Mouse (Mus musculus) midbrain, embryonic 14.5 days (tissue): ENCODE measurements around the gene Pepd. TPM values are rescaled to one million over a fixed set of nuclear protein-coding genes. Genes with fewer than 3 reads are reported as not detected.

Source experiments
- ATAC-seq: fragments of 200-750 bp; cut with Nextera tagmentation; 2 replicates; pipeline ENCODE4 v1.8.0; 2017; ENCODE audit warnings: moderate number of reproducible peaks, moderate library complexity; ENCODE audit not compliant: low FRiP score, low TSS enrichment
- DNase-seq: peaks from one replicate; pipeline ENCODE4 v3.0.0-alpha.2; 2015
- H3K27ac ChIP-seq: fragments of 300-500 bp; sonication (generic); replicated peaks from 2 replicates; pipeline ENCODE4 v1.5.1; 2014; ENCODE audit warnings: mild to moderate bottlenecking, low read depth, low read length, moderate library complexity
- H3K27me3 ChIP-seq: fragments of 300-500 bp; sonication (generic); 2 replicates; pipeline ENCODE4 v1.6.1; 2014; ENCODE audit warnings: low read length, control low read depth, mixed read lengths; ENCODE audit not compliant: control insufficient read depth, insufficient read depth
- H3K36me3 ChIP-seq: fragments of 300-500 bp; sonication (generic); 2 replicates; pipeline ENCODE4 v1.6.1; 2014; ENCODE audit warnings: low read length, control low read depth; ENCODE audit not compliant: control insufficient read depth, insufficient read depth
- H3K4me1 ChIP-seq: fragments of 300-500 bp; sonication (generic); 2 replicates; pipeline ENCODE4 v1.6.1; 2014; ENCODE audit warnings: mild to moderate bottlenecking, antibody characterized with exemption, low read length, control low read depth; ENCODE audit not compliant: control insufficient read depth, insufficient read depth
- H3K4me2 ChIP-seq: fragments of 300-500 bp; sonication (generic); 2 replicates; pipeline ENCODE4 v1.6.1; 2014; ENCODE audit warnings: mild to moderate bottlenecking, low read length, moderate library complexity
- H3K4me3 ChIP-seq: fragments of 300-500 bp; sonication (generic); replicated peaks from 2 replicates; pipeline ENCODE4 v1.5.1; 2014; ENCODE audit warnings: low read depth, low read length
- H3K9ac ChIP-seq: fragments of 300-500 bp; sonication (generic); replicated peaks from 2 replicates; pipeline ENCODE4 v1.6.1; 2014; ENCODE audit warnings: mild to moderate bottlenecking, low read length, moderate library complexity
- H3K9me3 ChIP-seq: fragments of 300-500 bp; sonication (generic); 2 replicates; pipeline ENCODE4 v1.6.1; 2016; ENCODE audit warnings: low read length, control low read depth, mixed read lengths; ENCODE audit not compliant: control insufficient read depth
- WGBS: fragments of 180-500 bp; shearing (Covaris S2); extraction: QIAGEN DNeasy Blood & Tissue Kit; methylation state at CpG from one replicate; pipeline ENCODE4 v1.1.7; 2014; 5-methylcytosine and 5-hydroxymethylcytosine counted together
- polyA plus RNA-seq: library from polyadenylated mRNA; unstranded; fragments of >200 nt; fragmentation: Nextera tagmentation; extraction: Ambion mirVana; gene quantifications from 2 replicates; pipeline ENCODE4 v1.2.1, GENCODE M21; 2014

Gene Pepd
- polyA plus RNA-seq, 1 experiment from 2014 or later, result 62.4 TPM

DNA sequence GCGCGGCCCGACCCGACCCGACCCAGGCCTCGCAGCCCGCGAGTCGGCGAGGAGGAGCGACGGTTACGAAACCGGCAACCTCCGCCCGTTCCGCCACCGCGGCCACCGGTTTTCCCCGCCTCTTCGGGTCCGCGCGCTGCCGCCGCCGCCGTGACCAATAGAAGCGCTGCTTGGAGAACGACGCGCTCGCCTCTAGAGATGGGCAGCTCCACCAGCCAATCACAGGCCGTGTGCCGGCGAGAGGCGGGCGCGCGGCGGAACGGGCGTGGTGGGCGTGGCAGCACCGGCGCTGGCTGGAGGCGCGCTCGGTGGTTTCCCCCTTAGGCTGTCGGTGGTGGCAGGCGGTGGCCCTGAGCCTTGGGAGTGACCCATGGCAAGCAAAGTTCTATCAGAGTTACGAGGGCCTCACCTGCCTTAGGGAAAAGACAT, 144.3 kb downstream of the Pepd start, which contains the start of gene Cebpg:
Cebpg (minus strand) TSS at position 138 of the 429 bp plus-strand sequence.
- H3K4me3 ChIP-seq, result peak within 1 kb of the TSS; percentile 93
- DNase-seq (peak; percentile 96), ATAC-seq (peak; percentile 99)
- H3K4me1 ChIP-seq, result peaks cover 11% of the 10 kb centered on the region
- H3K4me2 ChIP-seq, result peak within 1 kb of the TSS; percentile 58
- H3K27ac ChIP-seq, result peak within 1 kb of the TSS; percentile 89
- WGBS, result under 1% methylated on average over 51 of the region's 53 CpGs
- H3K9ac ChIP-seq, result peak within 1 kb of the TSS; percentile 95
- H3K27me3 ChIP-seq, result no peaks in the 10 kb centered on the region
- H3K36me3 ChIP-seq, result no peaks in the 10 kb centered on the region
- no peaks in the 10 kb centered on the region for H3K9me3 ChIP-seq

DNA sequence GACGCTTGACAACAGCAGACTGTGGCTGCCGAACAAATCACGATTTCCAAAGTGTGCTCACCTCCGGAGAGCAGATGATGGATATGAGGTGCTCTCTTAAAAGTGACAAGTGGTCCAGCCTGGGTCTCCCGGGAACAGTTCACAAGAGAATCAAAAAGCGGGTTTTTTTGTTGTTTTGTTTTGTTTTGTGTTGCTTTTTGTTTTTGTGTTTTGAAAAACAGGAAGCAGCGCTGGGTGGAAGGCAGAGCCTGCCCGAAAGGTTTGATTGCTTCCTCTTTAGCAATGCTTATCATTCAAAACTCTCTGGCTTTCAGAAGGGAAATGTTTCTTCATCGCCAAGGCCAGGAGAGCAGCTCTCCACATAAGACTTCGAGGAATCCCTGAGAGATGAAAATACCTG, 144.8 kb downstream of the Pepd start:
- peak overlapping the region; percentile 58 for H3K4me2 ChIP-seq
- no peaks in the 10 kb centered on the region for H3K27me3 ChIP-seq
- H3K4me3 ChIP-seq, result peak overlapping the region; percentile 93
- no peak for DNase-seq
- peak overlapping the region; percentile 14; the same call in 1 of the 2 replicates for H3K27ac ChIP-seq
- H3K9ac ChIP-seq, result no peak overlapping the region; the same call in 1 of the 2 replicates
- no peaks in the 10 kb centered on the region for H3K36me3 ChIP-seq
- H3K9me3 ChIP-seq, result no peaks in the 10 kb centered on the region
- H3K4me1 ChIP-seq, result peaks cover 11% of the 10 kb centered on the region
- ATAC-seq, result no peak; the same call in 1 of the 2 replicates
- WGBS, result 27% methylated on average over 10 of the region's 10 CpGs

DNA sequence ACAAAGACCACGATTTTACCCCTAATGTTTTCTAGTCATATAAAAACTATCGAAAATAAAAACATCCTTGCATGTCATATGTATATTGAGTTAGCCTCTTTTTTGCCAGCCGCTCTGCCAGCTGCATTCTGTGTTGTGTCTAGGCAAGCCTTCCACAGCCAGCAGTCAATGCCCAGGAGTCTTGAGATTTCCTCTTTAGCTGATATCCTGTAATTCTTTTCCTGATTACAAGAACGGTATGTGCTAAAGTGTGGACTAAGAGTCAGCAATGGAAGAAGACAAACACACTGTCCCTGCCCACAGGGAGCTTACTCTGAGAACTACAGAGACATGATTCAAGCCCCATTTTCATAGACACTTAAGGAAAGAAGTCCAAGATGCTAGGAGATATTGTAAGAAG, 145.4 kb downstream of the Pepd start:
- ATAC-seq (no peak), DNase-seq (no peak)
- Histone ChIP-seq H3K4me3 (no peak overlapping the region), H3K36me3 (no peaks in the 10 kb centered on the region), H3K4me1 (peaks cover 11% of the 10 kb centered on the region), H3K27me3 (no peaks in the 10 kb centered on the region), H3K9me3 (no peaks in the 10 kb centered on the region), H3K9ac (no peak overlapping the region), H3K27ac (no peak overlapping the region), H3K4me2 (no peak overlapping the region)
- WGBS, result 87% methylated on average over 4 of the region's 4 CpGs

DNA sequence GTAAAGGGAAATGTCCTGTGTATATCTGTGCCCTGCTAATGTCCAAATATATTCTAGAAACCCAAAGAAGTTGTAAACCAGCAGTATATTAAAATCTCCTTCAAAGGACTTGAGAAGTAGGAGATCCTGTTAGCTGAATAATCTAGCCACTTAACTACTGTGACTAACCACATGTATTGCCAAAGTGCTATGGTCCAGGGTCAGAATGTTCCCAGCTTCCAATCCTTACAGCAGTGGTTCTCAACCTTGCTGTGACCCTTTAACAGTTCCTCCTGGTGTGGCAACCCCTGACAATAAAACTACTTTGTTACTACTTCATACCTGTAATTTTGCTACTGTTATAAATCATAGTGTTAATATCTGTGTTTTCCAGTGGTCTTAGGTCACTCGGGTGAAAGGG, 146.2 kb downstream of the Pepd start:
- 78% methylated on average over 1 of the region's 1 CpGs for WGBS
- no peak overlapping the region for H3K27ac ChIP-seq
- DNase-seq, result no peak
- peaks cover 11% of the 10 kb centered on the region for H3K4me1 ChIP-seq
- no peaks in the 10 kb centered on the region for H3K27me3 ChIP-seq
- no peak for ATAC-seq
- H3K9me3 ChIP-seq, result no peaks in the 10 kb centered on the region
- no peak overlapping the region for H3K4me3 ChIP-seq
- no peak overlapping the region for H3K4me2 ChIP-seq
- no peaks in the 10 kb centered on the region for H3K36me3 ChIP-seq
- no peak overlapping the region for H3K9ac ChIP-seq

DNA sequence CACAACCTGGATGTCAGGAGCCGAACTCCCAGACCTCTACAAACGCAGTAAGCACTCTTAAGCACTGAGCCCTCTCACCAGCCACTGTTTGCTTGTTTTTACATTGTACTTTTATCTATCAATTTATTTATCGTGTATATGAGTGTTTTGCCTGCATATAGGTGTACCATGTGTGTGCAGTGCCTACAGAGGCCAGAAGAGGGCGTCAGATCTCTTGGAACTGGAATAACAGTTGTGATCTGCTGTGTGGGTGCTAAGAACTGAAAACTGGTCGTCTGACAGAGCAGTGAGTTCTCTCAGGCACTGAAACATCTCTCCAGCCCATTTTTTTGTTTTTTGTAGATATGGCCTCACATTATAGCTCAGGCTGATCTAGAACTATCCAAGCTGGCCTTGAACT, 147.3 kb downstream of the Pepd start:
- Histone ChIP-seq H3K4me2 (no peak overlapping the region), H3K4me3 (no peak overlapping the region), H3K4me1 (peaks cover 8% of the 10 kb centered on the region), H3K36me3 (no peaks in the 10 kb centered on the region), H3K27me3 (no peaks in the 10 kb centered on the region), H3K9me3 (no peaks in the 10 kb centered on the region), H3K9ac (no peak overlapping the region), H3K27ac (no peak overlapping the region)
- DNase-seq (no peak), ATAC-seq (no peak)
- 72% methylated on average over 5 of the region's 5 CpGs for WGBS

DNA sequence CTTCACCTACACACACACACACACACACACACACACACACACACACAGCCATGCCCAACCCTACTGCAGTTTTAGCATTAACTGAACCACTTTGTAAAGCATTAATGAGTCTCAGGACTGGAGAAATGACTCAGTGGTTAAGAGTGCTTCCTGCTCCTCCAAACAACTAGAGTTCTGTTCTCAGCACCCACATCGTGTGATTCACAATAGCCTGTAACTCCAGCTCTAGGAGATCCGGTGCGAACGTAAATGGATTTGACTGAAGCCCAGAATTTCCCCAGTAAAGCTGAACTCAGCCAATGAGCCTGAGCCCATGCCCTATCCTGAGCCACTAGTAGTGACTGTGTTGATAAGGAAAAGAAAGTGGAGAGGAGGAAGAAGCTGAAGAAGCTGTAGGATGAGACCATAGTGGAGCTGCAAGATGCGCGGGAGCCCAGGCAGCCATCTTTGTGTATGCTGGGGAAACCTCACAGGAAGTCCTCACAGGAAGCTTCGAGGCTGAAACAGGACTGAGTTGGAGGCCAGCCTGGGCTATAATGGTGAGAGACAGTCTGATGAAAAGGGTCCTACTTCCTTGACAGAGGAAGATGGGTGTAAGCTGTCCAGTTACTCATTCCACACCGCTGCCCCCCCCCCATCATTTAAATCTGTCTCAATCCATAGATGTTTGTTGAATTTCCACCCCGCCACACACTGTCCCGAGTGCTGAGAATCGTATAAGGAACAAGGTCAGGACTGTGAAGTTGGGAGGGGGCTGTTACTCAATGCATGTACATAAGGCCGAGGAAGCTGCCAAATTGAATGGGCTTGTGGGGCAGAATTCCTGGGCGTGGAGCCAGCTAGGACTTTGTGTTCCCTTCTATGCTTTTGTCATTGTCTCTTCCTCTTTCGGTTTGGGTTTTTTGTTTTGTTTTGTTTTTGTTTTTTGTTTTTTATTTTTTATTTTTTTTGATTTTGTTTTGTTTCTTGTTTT, 152.4 kb downstream of the Pepd start:
- Histone ChIP-seq H3K9me3 (no peaks in the 10 kb centered on the region), H3K4me1 (no peaks in the 10 kb centered on the region), H3K4me3 (no peak overlapping the region), H3K4me2 (no peak overlapping the region), H3K27me3 (no peaks in the 10 kb centered on the region), H3K9ac (no peak overlapping the region), H3K27ac (no peak overlapping the region), H3K36me3 (no peaks in the 10 kb centered on the region)
- DNase-seq (peak; percentile 47), ATAC-seq (no peak)
- 75% methylated on average over 14 of the region's 14 CpGs for whole genome bisulfite sequencing

DNA sequence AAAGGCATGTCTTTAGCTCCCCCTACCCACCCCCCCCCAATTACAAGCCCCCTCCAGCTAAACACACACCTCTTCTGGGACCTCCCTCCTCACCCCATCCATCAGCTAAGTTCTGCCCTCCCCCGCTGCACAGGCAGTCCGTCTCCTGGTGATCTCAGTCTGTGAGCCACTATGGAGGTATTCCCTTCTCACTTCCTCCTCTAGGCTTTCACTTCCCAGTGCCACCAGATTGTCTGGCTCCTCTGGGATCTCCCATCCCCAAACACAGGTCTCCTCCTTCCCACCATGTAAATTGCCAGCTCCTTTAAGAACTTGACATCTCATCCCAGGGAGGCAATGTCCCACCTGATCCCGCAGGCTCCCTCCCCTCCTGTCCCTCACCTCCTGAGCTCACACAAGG, 153.8 kb downstream of the Pepd start:
- no peaks in the 10 kb centered on the region for H3K27me3 ChIP-seq
- no peak for ATAC-seq
- 82% methylated on average over 3 of the region's 3 CpGs for WGBS
- no peak for DNase-seq
- H3K4me2 ChIP-seq, result no peak overlapping the region
- no peak overlapping the region for H3K4me3 ChIP-seq
- H3K9ac ChIP-seq, result no peak overlapping the region
- H3K27ac ChIP-seq, result no peak overlapping the region
- no peaks in the 10 kb centered on the region for H3K36me3 ChIP-seq
- H3K4me1 ChIP-seq, result no peaks in the 10 kb centered on the region
- H3K9me3 ChIP-seq, result no peaks in the 10 kb centered on the region

DNA sequence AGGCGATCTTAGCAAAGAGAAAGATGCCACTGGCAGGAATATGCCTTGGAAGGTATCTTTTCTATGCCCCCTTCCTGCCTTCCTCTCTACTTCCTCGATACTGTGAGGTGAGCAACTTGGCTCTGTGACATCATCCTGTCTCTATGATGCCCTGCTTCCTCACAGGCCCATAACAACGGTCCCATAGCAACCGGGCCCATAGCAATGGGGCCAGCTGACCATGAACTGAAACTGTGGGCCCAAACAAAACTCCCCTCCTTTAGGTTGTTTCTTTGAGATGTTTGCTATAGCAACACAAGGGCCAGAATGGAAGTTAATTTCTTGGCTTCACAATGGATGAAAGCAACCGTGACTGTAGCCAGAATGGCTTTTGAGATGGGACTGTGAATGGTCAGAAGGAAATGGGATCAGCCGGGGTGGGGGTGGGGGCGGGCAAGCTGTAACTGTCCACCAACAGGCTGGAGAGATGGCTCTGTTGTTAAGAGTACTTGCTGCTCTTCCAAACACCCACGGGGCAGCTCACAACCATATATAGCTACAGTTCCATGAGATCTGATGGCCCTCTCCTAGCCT, 154.5 kb downstream of the Pepd start:
- H3K4me3 ChIP-seq, result no peak overlapping the region
- WGBS, result 32% methylated on average over 8 of the region's 8 CpGs
- H3K9me3 ChIP-seq, result no peaks in the 10 kb centered on the region
- no peaks in the 10 kb centered on the region for H3K4me1 ChIP-seq
- no peak overlapping the region for H3K9ac ChIP-seq
- DNase-seq, result no peak
- H3K4me2 ChIP-seq, result no peak overlapping the region
- no peaks in the 10 kb centered on the region for H3K36me3 ChIP-seq
- ATAC-seq, result no peak
- no peak overlapping the region for H3K27ac ChIP-seq
- no peaks in the 10 kb centered on the region for H3K27me3 ChIP-seq
